In the genomic region with DNA sequence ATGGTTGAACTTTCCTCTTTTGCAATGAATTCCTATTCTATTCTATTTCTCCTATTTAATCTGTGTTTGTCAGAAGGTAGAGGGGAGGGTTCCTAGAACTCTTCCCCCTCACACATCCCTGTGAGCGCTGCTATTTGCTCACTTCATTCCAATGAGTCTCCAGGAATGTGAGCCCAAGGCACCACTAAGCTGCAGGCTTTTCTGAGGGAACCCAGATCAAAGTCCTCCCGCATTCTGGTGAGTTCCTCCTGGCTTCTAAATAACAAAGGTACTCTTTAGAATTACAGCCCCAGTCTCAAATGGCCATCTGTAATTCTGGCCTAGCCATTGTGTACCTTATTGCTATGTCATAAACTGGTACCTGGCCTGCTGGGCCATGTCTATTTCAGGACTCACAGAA, we compare ENCODE assay signal across 23 mouse cellular contexts.
DNase-seq lines count a peak whose midpoint lies in the region; ATAC-seq and TF ChIP-seq lines count a peak whose summit lies in the region.
"Had no signal": no experiment of that assay in that cellular context is flagged by ENCODE, and none has a peak within 500 bp of the region (broad histone marks: within the 10 kb centered on the region; RNA-seq: fewer than 3 reads in every experiment).

No protein-coding gene starts in this region.

- TF ChIP-seq EP300 in lung, postnatal 0 days (IDR thresholded peaks at IDR 0.05): no peak

- no peak overlapping the region for H3K4me3 ChIP-seq in gastrocnemius, adult 2 months
- H3K4me3 ChIP-seq in intestine, embryonic 14.5 days (ENCODE audit: low read depth, low read length): no peak overlapping the region
- H3K4me3 ChIP-seq in intestine, postnatal 0 days (ENCODE audit: low read depth, low read length): no peak overlapping the region
- no peak overlapping the region for H3K4me3 ChIP-seq in lung, embryonic 15.5 days
- no peak overlapping the region for H3K4me3 ChIP-seq in lung, postnatal 0 days (ENCODE audit: low read depth, low read length)
- H3K4me3 ChIP-seq: embryonic facial prominence, embryonic 12.5 days; erythroblast, embryonic 14.5 days; forebrain, embryonic 15.5 days; hindbrain, embryonic 15.5 days; limb, embryonic 15.5 days; midbrain, embryonic 12.5 days; neural tube, embryonic 12.5 days had no signal

- intact Hi-C loops in gastrocnemius, adult 2 months (cut with DNase I): no loop called here

- H3K4me1 ChIP-seq in intestine, embryonic 14.5 days (replicated peaks; ENCODE audit: control insufficient read depth, insufficient read depth, low read length): peaks cover 26% of the 10 kb centered on the region
- no peaks in the 10 kb centered on the region for H3K4me1 ChIP-seq in intestine, postnatal 0 days (replicated peaks; ENCODE audit: control insufficient read depth, insufficient read depth, low read length)
- H3K4me1 ChIP-seq in lung, embryonic 15.5 days: peaks cover 43% of the 10 kb centered on the region
- H3K4me1 ChIP-seq in lung, postnatal 0 days (ENCODE audit: insufficient read depth, low read depth, low read length): peaks cover 6% of the 10 kb centered on the region; the same call in 1 of the 2 replicates

- no peak overlapping the region for H3K9ac ChIP-seq in intestine, embryonic 14.5 days (ENCODE audit: low read length)
- no peak overlapping the region for H3K9ac ChIP-seq in intestine, postnatal 0 days (ENCODE audit: low read depth, low read length)
- no peak overlapping the region for H3K9ac ChIP-seq in lung, embryonic 15.5 days
- H3K9ac ChIP-seq in lung, postnatal 0 days (replicated peaks; ENCODE audit: low read depth): no peak overlapping the region
- H3K9ac ChIP-seq: embryonic facial prominence, embryonic 12.5 days; forebrain, embryonic 15.5 days; hindbrain, embryonic 15.5 days; limb, embryonic 15.5 days; liver, postnatal 0 days; midbrain, embryonic 12.5 days; neural tube, embryonic 12.5 days had no signal

- no peak for ATAC-seq in intestine, embryonic 14.5 days (replicated peaks; ENCODE audit: low FRiP score, low TSS enrichment, low read depth)
- ATAC-seq in intestine, postnatal 0 days: no peak
- ATAC-seq in lung, embryonic 15.5 days (ENCODE audit: borderline replicate concordance, extremely low read depth, low FRiP score, low TSS enrichment): no peak
- no peak for ATAC-seq in lung, postnatal 0 days
- ATAC-seq: forebrain, embryonic 15.5 days; liver, postnatal 0 days had no signal

- peak overlapping the region; percentile 12; the same call in 1 of the 2 replicates for H3K27ac ChIP-seq in gastrocnemius, adult 2 months
- H3K27ac ChIP-seq in intestine, embryonic 14.5 days (ENCODE audit: low read depth): no peak overlapping the region
- no peak overlapping the region for H3K27ac ChIP-seq in intestine, postnatal 0 days (ENCODE audit: low read depth, low read length)
- peak overlapping the region; percentile 39 for H3K27ac ChIP-seq in lung, embryonic 15.5 days
- no peak overlapping the region for H3K27ac ChIP-seq in lung, postnatal 0 days (ENCODE audit: low read length)
- H3K27ac ChIP-seq: embryonic facial prominence, embryonic 12.5 days; forebrain, embryonic 15.5 days; hindbrain, embryonic 15.5 days; limb, embryonic 15.5 days; midbrain, embryonic 12.5 days; neural tube, embryonic 12.5 days had no signal

- peaks cover 12% of the 10 kb centered on the region for H3K36me3 ChIP-seq in intestine, embryonic 14.5 days (ENCODE audit: control insufficient read depth, insufficient read depth, low read length)
- H3K36me3 ChIP-seq in intestine, postnatal 0 days (ENCODE audit: control insufficient read depth, insufficient read depth): 0 out of 2 replicates have a peak, but pooled peaks cover 4% of the 10 kb centered on the region
- H3K36me3 ChIP-seq in lung, embryonic 15.5 days: 0 out of 2 replicates have a peak, but pooled peaks cover 6% of the 10 kb centered on the region
- no peaks in the 10 kb centered on the region for H3K36me3 ChIP-seq in lung, postnatal 0 days (ENCODE audit: insufficient read depth, low read length)
- H3K36me3 ChIP-seq: embryonic facial prominence, embryonic 12.5 days; forebrain, embryonic 15.5 days; G1E; hindbrain, embryonic 15.5 days; limb, embryonic 15.5 days; midbrain, embryonic 12.5 days; neural tube, embryonic 12.5 days had no signal

- H3K4me2 ChIP-seq in intestine, embryonic 14.5 days (ENCODE audit: low read length): no peak overlapping the region
- no peak overlapping the region for H3K4me2 ChIP-seq in intestine, postnatal 0 days (replicated peaks; ENCODE audit: low read depth)
- H3K4me2 ChIP-seq in lung, embryonic 15.5 days: no peak overlapping the region
- H3K4me2 ChIP-seq in lung, postnatal 0 days (replicated peaks; ENCODE audit: low read depth, low read length): no peak overlapping the region
- H3K4me2 ChIP-seq: embryonic facial prominence, embryonic 12.5 days; forebrain, embryonic 15.5 days; hindbrain, embryonic 15.5 days; limb, embryonic 15.5 days; midbrain, embryonic 12.5 days; neural tube, embryonic 12.5 days had no signal

- WGBS in intestine, embryonic 14.5 days: 29% methylated on average over 2 of the region's 2 CpGs
- WGBS in intestine, postnatal 0 days: 33% methylated on average over 2 of the region's 2 CpGs
- 43% methylated on average over 2 of the region's 2 CpGs for WGBS in lung, embryonic 15.5 days
- WGBS in lung, postnatal 0 days: 53% methylated on average over 2 of the region's 2 CpGs

- no peak for TF ChIP-seq CTCF in gastrocnemius, adult 2 months (IDR thresholded peaks at IDR 0.05)
- TF ChIP-seq CTCF in intestine, postnatal 0 days (IDR thresholded peaks at IDR 0.05; ENCODE audit: low read depth): no peak
- TF ChIP-seq CTCF in lung, postnatal 0 days (IDR thresholded peaks at IDR 0.05): no peak

- no peaks in the 10 kb centered on the region for H3K27me3 ChIP-seq in intestine, embryonic 14.5 days (replicated peaks; ENCODE audit: control insufficient read depth, insufficient read depth, low read length)
- no peaks in the 10 kb centered on the region for H3K27me3 ChIP-seq in intestine, postnatal 0 days (replicated peaks; ENCODE audit: control insufficient read depth, insufficient read depth, low read length)
- H3K27me3 ChIP-seq in lung, embryonic 15.5 days: no peaks in the 10 kb centered on the region
- H3K27me3 ChIP-seq in lung, postnatal 0 days (replicated peaks; ENCODE audit: insufficient read depth, low read length): no peaks in the 10 kb centered on the region
- H3K27me3 ChIP-seq: embryonic facial prominence, embryonic 12.5 days; forebrain, embryonic 15.5 days; hindbrain, embryonic 15.5 days; limb, embryonic 15.5 days; midbrain, embryonic 12.5 days; neural tube, embryonic 12.5 days had no signal

- H3K9me3 ChIP-seq in intestine, embryonic 14.5 days (ENCODE audit: control insufficient read depth, low read length): no peaks in the 10 kb centered on the region
- no peaks in the 10 kb centered on the region for H3K9me3 ChIP-seq in intestine, postnatal 0 days (ENCODE audit: control insufficient read depth)
- no peaks in the 10 kb centered on the region for H3K9me3 ChIP-seq in lung, embryonic 15.5 days
- H3K9me3 ChIP-seq in lung, postnatal 0 days (ENCODE audit: low read length): no peaks in the 10 kb centered on the region
- H3K9me3 ChIP-seq: embryonic facial prominence, embryonic 12.5 days; forebrain, embryonic 15.5 days; G1E; hindbrain, embryonic 15.5 days; limb, embryonic 15.5 days; midbrain, embryonic 12.5 days; neural tube, embryonic 12.5 days had no signal

- no peak for DNase-seq in gastrocnemius, adult 2 months
- DNase-seq in gastrocnemius, adult 8-10 months (ENCODE audit: low spot score in 2 of 2): no peak
- peak; percentile 50 for DNase-seq in intestine, embryonic 14.5 days (ENCODE audit: low spot score)
- no peak for DNase-seq in lung, postnatal 0 days (ENCODE audit: low spot score)
- peak; percentile 69 for DNase-seq in yolk sac, embryonic 10.5 days (ENCODE audit: low spot score)
- DNase-seq in natural killer cell, adult 2 months (ENCODE audit: low spot score in 2 of 2): no peak
- DNase-seq: adrenal gland, postnatal 25 days; cerebellum, adult 11 months; cerebellum, postnatal 10 days; heart, postnatal 36 days; liver, postnatal 0 days; right cerebral cortex, postnatal 4 days; thymus, postnatal 14 days had no signal

Comparison
In these comparisons a context has a peak if more than half of its experiments do, and no peak if none do; other contexts are left out.
1. H3K27ac ChIP-seq: peak in gastrocnemius, adult 2 months (single experiment) and lung, embryonic 15.5 days (single experiment); none in intestine, embryonic 14.5 days (single experiment), intestine, postnatal 0 days (single experiment) and lung, postnatal 0 days (single experiment).
2. DNase-seq: peak in intestine, embryonic 14.5 days (single experiment) and yolk sac, embryonic 10.5 days (single experiment); none in gastrocnemius, adult 2 months (single experiment), gastrocnemius, adult 8-10 months (0 of 2), lung, postnatal 0 days (single experiment) and natural killer cell, adult 2 months (0 of 2).